Mouse (Mus musculus): ENCODE measurements around the gene Necab3.

- no peak for TF ChIP-seq GATA1 (IDR thresholded peaks at IDR 0.05; ENCODE audit: borderline replicate concordance, low read length)
- no peak for TF ChIP-seq FLI1 (IDR thresholded peaks at IDR 0.05; ENCODE audit: low read length)
These were observed 10.5 kb upstream of the Necab3 start for GRCm38 (mm10) chr2:154569071-154569748.
